Mouse (Mus musculus) midbrain, embryonic 10.5 days (tissue): ENCODE data around the gene Camsap3. TPM values are rescaled to one million over a fixed set of nuclear protein-coding genes. Genes with fewer than 3 reads are reported as not detected.

Experiments
- DNase-seq: peaks from one replicate; pipeline ENCODE4 v3.0.0-alpha.2; 2017; ENCODE audit warnings: low spot score
- H3K27ac ChIP-seq: fragments of 300-500 bp; sonication (generic); replicated peaks from 2 replicates; pipeline ENCODE4 v1.5.1; 2016; ENCODE audit warnings: mild to moderate bottlenecking
- H3K27me3 ChIP-seq: fragments of 300-500 bp; sonication (generic); 2 replicates; pipeline ENCODE4 v1.6.1; 2016; ENCODE audit warnings: low read depth, mild to moderate bottlenecking; ENCODE audit not compliant: poor library complexity, severe bottlenecking
- H3K36me3 ChIP-seq: fragments of 300-500 bp; sonication (generic); 2 replicates; pipeline ENCODE4 v1.6.1; 2016; ENCODE audit warnings: mild to moderate bottlenecking, moderate library complexity
- H3K4me1 ChIP-seq: fragments of 300-500 bp; sonication (generic); 2 replicates; pipeline ENCODE4 v1.6.1; 2016
- H3K4me3 ChIP-seq: fragments of 300-500 bp; sonication (generic); 2 replicates; pipeline ENCODE4 v1.5.1; 2016; ENCODE audit warnings: mild to moderate bottlenecking, moderate library complexity
- H3K9me3 ChIP-seq: fragments of 300-500 bp; sonication (generic); replicated peaks from 2 replicates; pipeline ENCODE4 v1.6.1; 2016; ENCODE audit warnings: mild to moderate bottlenecking
- WGBS: fragments of 180-500 bp; shearing (Covaris S2); methylation state at CpG from one replicate; pipeline ENCODE4 v1.1.7; 2016; 5-methylcytosine and 5-hydroxymethylcytosine counted together
- polyA plus RNA-seq: library from polyadenylated mRNA; unstranded; fragments of >200 nt; fragmentation: Nextera tagmentation; extraction: Ambion mirVana; gene quantifications from 2 replicates; pipeline ENCODE4 v1.2.1, GENCODE M21; 2016

The Camsap3 gene
- 10.4 and 14.3 TPM in 2 replicates for polyA plus RNA-seq

GRCm38 (mm10) chr8:3586993-3587390 lies at the start of gene Camsap3:
Gene Camsap3 (plus strand): TSS chr8:3587293.
- Histone ChIP-seq H3K27me3 (peaks cover 11% of the 10 kb centered on the region), H3K27ac (peak within 1 kb of the TSS; percentile 90), H3K4me3 (peak within 1 kb of the TSS; percentile 94), H3K4me1 (peaks cover 20% of the 10 kb centered on the region), H3K9me3 (no peaks in the 10 kb centered on the region), H3K36me3 (no peaks in the 10 kb centered on the region)
- no peak for DNase-seq
- WGBS = 5% methylated on average over 7 of the region's 7 CpGs

DNA sequence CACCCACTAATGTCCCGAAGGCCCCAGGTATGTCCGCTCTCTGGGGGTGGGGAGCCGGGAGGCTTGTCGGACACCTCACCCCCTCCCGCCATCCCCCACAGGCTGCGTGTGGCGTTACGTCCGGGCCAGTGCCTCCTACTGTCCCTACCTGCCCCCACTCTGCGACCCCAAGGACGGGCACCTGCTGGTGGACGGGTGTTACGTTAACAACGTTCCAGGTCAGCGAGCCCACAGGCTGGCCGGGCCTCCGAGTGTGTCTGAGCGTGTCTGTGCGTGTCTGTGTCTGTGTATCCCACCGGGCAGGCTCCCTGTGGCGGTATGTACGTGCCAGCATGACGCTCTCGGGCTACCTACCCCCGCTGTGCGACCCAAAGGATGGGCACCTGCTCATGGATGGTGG lies 49.4 kb upstream of the Camsap3 start:
- WGBS = 94% methylated on average over 26 of the region's 26 CpGs
- Histone ChIP-seq H3K9me3 (no peaks in the 10 kb centered on the region), H3K27me3 (no peaks in the 10 kb centered on the region), H3K4me3 (no peak overlapping the region), H3K4me1 (no peaks in the 10 kb centered on the region), H3K36me3 (peaks cover 64% of the 10 kb centered on the region), H3K27ac (no peak overlapping the region)
- no peak for DNase-seq

- DNase-seq = no peak
- H3K9me3 ChIP-seq = no peaks in the 10 kb centered on the region
- peaks cover 79% of the 10 kb centered on the region for H3K36me3 ChIP-seq
- H3K4me3 ChIP-seq = no peak overlapping the region
- WGBS = 87% methylated on average over 7 of the region's 7 CpGs
- no peak overlapping the region for H3K27ac ChIP-seq
- no peaks in the 10 kb centered on the region for H3K27me3 ChIP-seq
- no peaks in the 10 kb centered on the region for H3K4me1 ChIP-seq
Observed at GRCm38 (mm10) chr8:3539146-3539545, 47.9 kb upstream of the Camsap3 start.

DNA sequence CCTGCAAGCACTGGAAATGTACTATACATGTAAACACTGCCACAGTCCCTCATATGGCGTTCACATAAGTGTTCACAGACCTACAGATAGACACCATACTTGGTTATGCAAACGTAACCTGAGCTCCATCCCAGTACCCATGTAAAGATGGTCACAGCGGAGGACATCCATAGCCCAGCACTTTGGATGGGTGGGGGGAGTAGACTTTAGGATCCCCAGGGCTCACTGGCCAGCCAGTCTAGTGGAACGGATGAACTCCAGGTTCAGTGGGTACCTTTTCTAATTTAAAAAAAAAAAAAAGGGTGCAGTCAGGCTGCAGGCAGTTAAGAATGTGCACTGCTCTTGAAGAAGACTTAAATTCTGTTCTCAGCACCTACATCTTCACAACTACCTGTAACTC lies 47.0 kb upstream of the Camsap3 start:
- DNase-seq = no peak
- Histone ChIP-seq H3K27ac (no peak overlapping the region), H3K9me3 (no peaks in the 10 kb centered on the region; the same call in 1 of the 2 replicates), H3K27me3 (no peaks in the 10 kb centered on the region), H3K4me1 (no peaks in the 10 kb centered on the region), H3K4me3 (no peak overlapping the region), H3K36me3 (peaks cover 88% of the 10 kb centered on the region)
- 91% methylated on average over 4 of the region's 4 CpGs for WGBS

- 83% methylated on average over 2 of the region's 2 CpGs for WGBS
- Histone ChIP-seq H3K27ac (no peak overlapping the region), H3K9me3 (no peaks in the 10 kb centered on the region; the same call in 1 of the 2 replicates), H3K4me3 (no peak overlapping the region), H3K4me1 (no peaks in the 10 kb centered on the region), H3K27me3 (no peaks in the 10 kb centered on the region), H3K36me3 (peaks cover 32% of the 10 kb centered on the region)
- DNase-seq = no peak
Observed at GRCm38 (mm10) chr8:3546511-3546910, 40.6 kb upstream of the Camsap3 start.

GRCm38 (mm10) chr8:3552240-3552639 lies 34.9 kb upstream of the Camsap3 start:
- H3K27ac ChIP-seq = no peak overlapping the region
- H3K4me1 ChIP-seq = no peaks in the 10 kb centered on the region
- H3K9me3 ChIP-seq = no peaks in the 10 kb centered on the region
- H3K27me3 ChIP-seq = no peaks in the 10 kb centered on the region
- WGBS = 89% methylated on average over 1 of the region's 1 CpGs
- DNase-seq = no peak
- no peaks in the 10 kb centered on the region for H3K36me3 ChIP-seq
- no peak overlapping the region for H3K4me3 ChIP-seq

GRCm38 (mm10) chr8:3556114-3556513 lies 31.0 kb upstream of the Camsap3 start:
- Histone ChIP-seq H3K4me3 (no peak overlapping the region), H3K27me3 (no peaks in the 10 kb centered on the region)

DNA sequence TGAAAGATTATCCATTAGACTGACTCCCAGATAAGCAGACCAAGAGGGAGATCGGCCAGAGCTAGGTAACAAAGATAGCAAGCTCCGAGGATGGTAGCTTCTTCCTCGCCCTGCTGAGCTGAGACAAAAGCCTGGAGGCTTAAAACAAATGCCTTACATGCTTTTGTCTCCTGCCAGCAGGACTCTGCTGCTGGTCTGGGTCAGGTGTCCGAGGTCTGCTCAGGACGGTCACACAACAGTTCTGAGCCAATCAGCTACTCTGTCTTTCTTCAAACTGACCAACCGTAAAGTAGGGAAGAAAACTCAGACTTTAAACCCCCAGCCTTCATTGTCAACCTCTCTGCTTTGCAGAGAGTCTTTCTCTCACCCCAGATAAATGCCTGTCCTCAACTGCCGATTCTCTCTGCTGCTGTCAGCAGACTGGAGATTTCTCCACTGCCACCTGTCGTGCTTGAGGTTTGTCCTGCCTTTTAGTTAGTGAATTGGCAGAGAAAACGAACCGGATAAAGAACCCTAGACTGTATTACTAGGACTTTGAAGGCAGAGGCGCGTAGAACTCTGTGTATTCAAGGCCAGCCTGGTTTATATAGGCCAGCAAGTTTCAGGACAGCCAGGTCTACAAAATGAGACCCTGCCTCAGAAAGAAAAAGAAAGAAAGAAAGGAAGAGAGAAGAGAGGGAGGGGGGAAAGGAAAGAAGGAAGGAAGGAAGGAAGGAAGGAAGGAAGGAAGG lies 19.3 kb upstream of the Camsap3 start, which contains the start of gene C330021F23Rik:
Gene C330021F23Rik, plus strand, starts transcription at position 350 of the 731 bp plus-strand sequence.
- H3K27ac ChIP-seq = peak within 1 kb of the TSS; percentile 92
- WGBS = under 1% methylated on average over 12 of the region's 12 CpGs

More at GRCm38 (mm10) chr8:3556114-3556513, 31.0 kb upstream of the Camsap3 start:
- no peaks in the 10 kb centered on the region for H3K9me3 ChIP-seq
- no peak overlapping the region for H3K27ac ChIP-seq
- DNase-seq = no peak
- H3K36me3 ChIP-seq = no peaks in the 10 kb centered on the region
- 59% methylated on average over 4 of the region's 4 CpGs for WGBS
- H3K4me1 ChIP-seq = no peaks in the 10 kb centered on the region

DNA sequence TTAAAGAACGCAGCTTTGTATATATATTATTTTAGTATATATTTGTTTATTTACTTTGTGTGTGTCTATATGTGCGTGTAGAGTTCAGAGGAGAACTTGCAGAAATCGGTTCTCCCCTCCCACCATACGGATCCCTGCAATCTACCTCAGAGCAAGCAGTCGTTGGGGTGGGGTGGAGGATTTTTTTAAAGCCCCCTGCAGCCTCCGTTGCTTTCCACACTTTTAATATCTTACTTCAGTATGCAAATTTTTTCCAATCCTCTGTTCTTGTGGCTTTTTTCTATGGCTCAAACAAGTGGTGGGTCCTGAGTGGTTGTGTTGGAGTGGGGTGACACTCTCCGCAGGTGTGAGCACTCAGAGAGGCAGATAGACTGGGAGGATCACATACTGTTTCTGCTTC lies 18.7 kb upstream of the Camsap3 start:
- DNase-seq = no peak
- WGBS = 4% methylated on average over 7 of the region's 7 CpGs
- H3K27ac ChIP-seq = peak overlapping the region; percentile 92
- H3K4me3 ChIP-seq = peak overlapping the region; percentile 58
- H3K27me3 ChIP-seq = no peaks in the 10 kb centered on the region
- H3K9me3 ChIP-seq = no peaks in the 10 kb centered on the region
- H3K4me1 ChIP-seq = peaks cover 26% of the 10 kb centered on the region
- H3K36me3 ChIP-seq = 0 out of 2 replicates have a peak, but pooled peaks cover 4% of the 10 kb centered on the region

More for the DNA sequence above, 19.3 kb upstream of the Camsap3 start, which contains the start of gene C330021F23Rik:
- Histone ChIP-seq H3K27me3 (no peaks in the 10 kb centered on the region), H3K4me1 (peaks cover 26% of the 10 kb centered on the region), H3K9me3 (no peaks in the 10 kb centered on the region), H3K36me3 (0 out of 2 replicates have a peak, but pooled peaks cover 4% of the 10 kb centered on the region), H3K4me3 (peak within 1 kb of the TSS; percentile 58)
- DNase-seq = peak; percentile 71

DNA sequence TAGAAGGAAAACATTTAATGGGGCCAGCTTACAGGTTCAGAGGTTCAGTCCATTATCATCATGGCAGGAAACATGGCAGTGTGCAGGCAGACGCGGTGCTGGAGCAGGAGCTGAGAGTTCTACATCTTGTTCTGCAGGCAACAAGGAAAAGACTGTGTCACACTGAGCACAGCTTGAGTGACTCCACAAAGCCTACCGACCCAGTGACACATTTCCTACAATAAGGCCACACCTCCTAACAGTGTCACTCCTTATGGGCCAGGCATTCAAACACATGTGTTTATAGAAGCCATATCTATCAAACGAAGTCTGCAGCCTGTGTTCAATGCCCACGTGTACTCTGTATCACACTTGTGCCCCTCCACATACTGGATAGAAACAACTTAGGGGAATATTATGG lies 17.3 kb upstream of the Camsap3 start:
- WGBS = 97% methylated on average over 5 of the region's 5 CpGs
- no peaks in the 10 kb centered on the region for H3K9me3 ChIP-seq
- 0 out of 2 replicates have a peak, but pooled peaks cover 4% of the 10 kb centered on the region for H3K36me3 ChIP-seq
- H3K4me3 ChIP-seq = no peak overlapping the region
- H3K4me1 ChIP-seq = peaks cover 26% of the 10 kb centered on the region
- no peak overlapping the region for H3K27ac ChIP-seq
- DNase-seq = no peak
- H3K27me3 ChIP-seq = no peaks in the 10 kb centered on the region

DNA sequence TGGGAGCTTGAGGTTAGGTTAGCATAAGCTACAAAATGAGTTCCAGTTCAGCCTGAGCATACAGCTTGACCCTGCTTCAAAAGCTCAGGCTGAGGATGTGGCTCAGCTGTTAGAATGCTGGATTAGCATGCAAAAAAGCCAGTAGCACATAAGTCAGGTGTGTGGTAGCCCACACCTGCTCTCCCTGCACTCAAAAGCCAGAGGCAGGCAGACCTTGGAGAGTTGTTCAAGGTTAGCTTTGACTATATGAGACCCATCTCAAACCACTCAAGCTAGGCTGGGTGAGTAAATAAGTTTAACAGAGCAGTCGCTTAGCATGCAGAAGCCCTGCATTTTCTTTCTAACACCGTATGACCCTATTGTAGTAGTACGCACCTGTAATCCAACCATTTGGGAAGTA lies 12.5 kb upstream of the Camsap3 start:
- Histone ChIP-seq H3K36me3 (0 out of 2 replicates have a peak, but pooled peaks cover 4% of the 10 kb centered on the region), H3K27me3 (no peaks in the 10 kb centered on the region), H3K4me3 (no peak overlapping the region), H3K9me3 (0 out of 2 replicates have a peak, but pooled peaks cover 3% of the 10 kb centered on the region), H3K27ac (no peak overlapping the region), H3K4me1 (0 out of 2 replicates have a peak, but pooled peaks cover 2% of the 10 kb centered on the region)
- WGBS = 93% methylated on average over 3 of the region's 3 CpGs
- no peak for DNase-seq

DNA sequence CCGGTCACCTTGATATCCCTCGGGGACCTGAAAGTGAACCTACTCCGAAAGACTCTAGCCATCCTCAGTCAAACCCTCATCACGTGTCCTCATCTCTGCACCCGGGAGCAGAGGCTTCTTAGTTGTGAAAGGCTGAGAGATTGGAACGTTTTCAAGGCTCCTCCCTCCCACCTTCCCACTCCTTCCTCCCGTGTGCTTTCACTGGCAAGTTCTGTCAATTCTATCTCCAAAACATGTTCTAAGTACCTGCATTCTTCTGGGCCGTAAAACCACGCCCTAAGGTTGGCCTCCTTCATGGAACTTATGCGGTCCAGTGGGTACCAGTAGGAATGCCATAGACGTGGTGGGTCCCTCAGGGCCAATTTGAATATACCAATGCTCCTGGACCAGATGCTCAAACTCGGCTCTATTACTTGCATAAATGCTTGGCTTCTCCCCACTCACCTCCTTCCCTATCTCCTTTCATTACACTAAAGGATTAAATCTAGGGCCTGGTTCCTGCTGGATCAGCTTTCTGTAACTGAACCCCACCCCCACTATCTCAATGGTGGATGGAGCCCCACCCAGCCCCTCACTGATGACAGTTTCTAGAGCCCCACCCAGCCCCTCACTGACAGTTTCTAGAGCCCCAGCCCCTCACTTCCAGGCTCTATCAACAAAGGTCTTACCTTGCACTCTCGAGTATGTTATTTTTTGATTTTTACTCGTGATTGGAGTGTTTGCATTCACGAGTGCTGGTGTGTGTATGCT lies 10.7 kb upstream of the Camsap3 start:
- H3K27ac ChIP-seq = no peak overlapping the region
- no peak overlapping the region for H3K4me3 ChIP-seq
- H3K27me3 ChIP-seq = no peaks in the 10 kb centered on the region
- H3K9me3 ChIP-seq = 0 out of 2 replicates have a peak, but pooled peaks cover 3% of the 10 kb centered on the region
- no peaks in the 10 kb centered on the region for H3K36me3 ChIP-seq
- 84% methylated on average over 15 of the region's 15 CpGs for WGBS
- H3K4me1 ChIP-seq = no peaks in the 10 kb centered on the region
- no peak for DNase-seq
